Mouse (Mus musculus) adrenal gland, postnatal 4 days (tissue): ENCODE results near the gene Zfp553. TPM values are rescaled to one million over a fixed set of nuclear protein-coding genes. Genes with fewer than 3 reads are reported as not detected.

ENCODE experiments used
- DNase-seq, 2 experiments: peaks; one replicate each; pipeline ENCODE4 v3.0.0; 2021 to 2022; ENCODE audit warnings: low spot score in 2 of 2, mixed read lengths in 2 of 2
- total RNA-seq, 2 experiments: library from RNA; stranded (reverse); gene quantifications; 2 replicates each; pipeline ENCODE4 v1.2.3; 2021

The Zfp553 gene
- total RNA-seq, 2 experiments from 2014 or later = 18.3 to 19.3 TPM

GRCm38 (mm10) chr7:127263526-127263925 is 30.7 kb downstream of the Zfp553 start:
- no peak for DNase-seq

GRCm38 (mm10) chr7:127270256-127270655 is 37.4 kb downstream of the Zfp553 start:
- no peak for DNase-seq

GRCm38 (mm10) chr7:127270666-127271065 is 37.8 kb downstream of the Zfp553 start:
- no peak for DNase-seq

- no peak for DNase-seq
These were observed 38.2 kb downstream of the Zfp553 start for GRCm38 (mm10) chr7:127271093-127271492.

GRCm38 (mm10) chr7:127272566-127272965 is 39.7 kb downstream of the Zfp553 start:
- DNase-seq = no peak

GRCm38 (mm10) chr7:127273118-127273923 is 40.5 kb downstream of the Zfp553 start:
- DNase-seq = no peak

- DNase-seq = peak; percentile 81 to 83
These were observed 41.3 kb downstream of the Zfp553 start, which contains the start of gene Sephs2 for GRCm38 (mm10) chr7:127273925-127274789. Gene Sephs2, minus strand, starts transcription at chr7:127274055.

GRCm38 (mm10) chr7:127276519-127276961 is 43.7 kb downstream of the Zfp553 start:
- no peak for DNase-seq

GRCm38 (mm10) chr7:127278311-127278710 is 45.5 kb downstream of the Zfp553 start:
- no peak for DNase-seq

GRCm38 (mm10) chr7:127280092-127280491 is 47.2 kb downstream of the Zfp553 start:
- no peak for DNase-seq

GRCm38 (mm10) chr7:127281114-127281513 is 48.3 kb downstream of the Zfp553 start:
- DNase-seq = no peak

GRCm38 (mm10) chr7:127282190-127282589 is 49.3 kb downstream of the Zfp553 start:
- no peak for DNase-seq

GRCm38 (mm10) chr7:127285154-127285553 is 52.3 kb downstream of the Zfp553 start:
- DNase-seq = no peak

Other genes starting within 250 kb of the Zfp553 start
- gene Mvp, start 218.4 kb upstream of the Zfp553 start, total RNA-seq = 10 to 100 TPM; 67.1 to 68.4 TPM
- 1 to 10 TPM; 3.5 to 8.3 TPM for gene Pagr1b, start 216.6 kb upstream of the Zfp553 start, total RNA-seq
- 10 to 100 TPM; 12.4 to 15.4 TPM for gene Pagr1a, start 215.7 kb upstream of the Zfp553 start, total RNA-seq
- gene Gm42742, start 212.0 kb upstream of the Zfp553 start, total RNA-seq = 10 to 100 TPM; 34.8 to 36.6 TPM
- 10 to 100 TPM in 1 of 2 experiments, 1 to 10 TPM in 1; 7.4 to 11.1 TPM for gene Prrt2, start 211.8 kb upstream of the Zfp553 start, total RNA-seq
- gene Maz, start 206.0 kb upstream of the Zfp553 start, total RNA-seq = 100 to 1,000 TPM; 240 to 256 TPM
- gene Kif22, start 190.6 kb upstream of the Zfp553 start, total RNA-seq = 10 to 100 TPM; 45.2 to 45.9 TPM
- gene Zg16, start 145.7 kb upstream of the Zfp553 start, total RNA-seq = 100 to 1,000 TPM in 1 of 2 experiments, not detected in 1; 137 TPM
- gene AI467606, start 141.7 kb upstream of the Zfp553 start, total RNA-seq = 1 to 10 TPM; 1.9 to 2.0 TPM
- 10 to 100 TPM in 1 of 2 experiments, 1 to 10 TPM in 1; 5.7 to 12.0 TPM for gene Qprt, start 110.8 kb upstream of the Zfp553 start, total RNA-seq
- gene Spn, start 95.2 kb upstream of the Zfp553 start, total RNA-seq = 1 to 10 TPM; 1.8 to 2.1 TPM
- gene Cd2bp2, start 37.0 kb upstream of the Zfp553 start, total RNA-seq = 10 to 100 TPM; 77.6 to 84.4 TPM
- 10 to 100 TPM; 57.9 to 58.5 TPM for gene Tbc1d10b, start 24.6 kb upstream of the Zfp553 start, total RNA-seq
- gene Mylpf, start 24.2 kb upstream of the Zfp553 start, total RNA-seq = 100 to 1,000 TPM; 268 to 794 TPM
- 10 to 100 TPM; 12.6 to 14.5 TPM for gene Sept1, start 69 bp downstream of the Zfp553 start, total RNA-seq
- 10 to 100 TPM; 36.3 to 39.2 TPM for gene Zfp771, start 11.2 kb downstream of the Zfp553 start, total RNA-seq
- gene Dctpp1, start 27.6 kb downstream of the Zfp553 start, total RNA-seq = 10 to 100 TPM; 63.5 to 68.3 TPM
- gene Sephs2, start 41.0 kb downstream of the Zfp553 start, total RNA-seq = 100 to 1,000 TPM in 1 of 2 experiments, 10 to 100 TPM in 1; 92.8 to 115 TPM
- gene Itgal, start 63.2 kb downstream of the Zfp553 start, total RNA-seq = 1 to 10 TPM; 3.0 to 3.4 TPM
- gene Zfp768, start 112.5 kb downstream of the Zfp553 start, total RNA-seq = 10 to 100 TPM; 32.6 to 33.9 TPM
- gene Zfp747, start 143.0 kb downstream of the Zfp553 start, total RNA-seq = 10 to 100 TPM in 1 of 2 experiments, 1 to 10 TPM in 1; 9.9 to 10.4 TPM
- gene 9130019O22Rik, start 154.1 kb downstream of the Zfp553 start, total RNA-seq = 1 to 10 TPM; 5.2 to 5.7 TPM
- gene E430018J23Rik, start 160.6 kb downstream of the Zfp553 start, total RNA-seq = 10 to 100 TPM; 11.7 to 12.8 TPM
- 1 to 10 TPM; 7.8 to 8.0 TPM for gene Zfp764, start 173.8 kb downstream of the Zfp553 start, total RNA-seq
- gene Zfp688, start 189.0 kb downstream of the Zfp553 start, total RNA-seq = 10 to 100 TPM; 21.0 to 24.8 TPM
- gene Zfp689, start 216.1 kb downstream of the Zfp553 start, total RNA-seq = 1 to 10 TPM; 7.3 to 7.4 TPM
- 10 to 100 TPM; 52.3 to 54.8 TPM for gene Prr14, start 226.6 kb downstream of the Zfp553 start, total RNA-seq
- gene Fbrs, start 246.1 kb downstream of the Zfp553 start, total RNA-seq = 10 to 100 TPM; 90.8 to 94.0 TPM